8 mouse cellular contexts compared by ENCODE assay signal in genomic region chr5:77372778-77373177, GRCm38 (mm10). TPM values are rescaled to one million over a fixed set of nuclear protein-coding genes. Genes with fewer than 3 reads are reported as not detected.
DNase-seq lines count a peak whose midpoint lies in the region; ATAC-seq and TF ChIP-seq lines count a peak whose summit lies in the region.

No protein-coding gene starts in this region.

- no peak for TF ChIP-seq RAD21 in MEL (IDR thresholded peaks at IDR 0.05; ENCODE audit: low read depth, low read length)

- no peak for DNase-seq in MEL (ENCODE audit: low read depth, low spot score)
- DNase-seq in heart, postnatal 0 days (ENCODE audit: low spot score) = peak; percentile 41
- DNase-seq in left cerebral cortex, postnatal 14 days (ENCODE audit: low spot score in 2 of 2) = no peak
- no peak for DNase-seq in spleen, adult 12 weeks (ENCODE audit: low spot score)
- no peak for DNase-seq in layer of hippocampus, postnatal 14 days (ENCODE audit: low spot score in 2 of 2)

- no peak overlapping the region for H3K4me2 ChIP-seq in intestine, embryonic 15.5 days (replicated peaks)
- no peak overlapping the region for H3K4me2 ChIP-seq in intestine, postnatal 0 days (replicated peaks; ENCODE audit: low read depth)
- H3K4me2 ChIP-seq in heart, postnatal 0 days (ENCODE audit: low read depth, low read length) = no peak overlapping the region

- TF ChIP-seq EP300 in MEL (IDR thresholded peaks at IDR 0.05; ENCODE audit: low read depth in 1 of 2, low read length in 2 of 2) = no peak
- TF ChIP-seq EP300 in heart, postnatal 0 days (IDR thresholded peaks at IDR 0.05; ENCODE audit: low read depth) = no peak

- no peaks in the 10 kb centered on the region for H3K79me2 ChIP-seq in MEL (ENCODE audit: control insufficient read depth, insufficient read depth, low read length, poor library complexity)

- no peak for TF ChIP-seq CTCF in intestine, postnatal 0 days (IDR thresholded peaks at IDR 0.05; ENCODE audit: low read depth)
- no peak for TF ChIP-seq CTCF in MEL (IDR thresholded peaks at IDR 0.05 in 2 of 3, conservative IDR thresholded peaks at IDR 0.05 in 1 of 3; ENCODE audit: control insufficient read depth in 1 of 3, insufficient read depth in 1 of 3, low read depth in 2 of 3, low read length in 3 of 3, poor library complexity in 1 of 3, severe bottlenecking in 1 of 3)
- no peak for TF ChIP-seq CTCF in heart, postnatal 0 days (IDR thresholded peaks at IDR 0.05; ENCODE audit: low read depth)

- intact Hi-C loops in left cerebral cortex, postnatal 14 days (cut with DNase I) = no loop called here

- H3K36me3 ChIP-seq in intestine, embryonic 15.5 days = no peaks in the 10 kb centered on the region
- no peaks in the 10 kb centered on the region; the same call in 1 of the 2 replicates for H3K36me3 ChIP-seq in intestine, postnatal 0 days (ENCODE audit: control insufficient read depth, insufficient read depth)
- no peaks in the 10 kb centered on the region for H3K36me3 ChIP-seq in MEL (ENCODE audit: control insufficient read depth in 1 of 2, insufficient read depth in 2 of 2, low read length in 2 of 2)
- no peaks in the 10 kb centered on the region for H3K36me3 ChIP-seq in heart, postnatal 0 days (replicated peaks; ENCODE audit: control insufficient read depth, insufficient read depth, low read length)

- no peaks in the 10 kb centered on the region for H3K9me3 ChIP-seq in intestine, embryonic 15.5 days
- H3K9me3 ChIP-seq in intestine, postnatal 0 days (ENCODE audit: control insufficient read depth) = no peaks in the 10 kb centered on the region
- H3K9me3 ChIP-seq in MEL (replicated peaks; ENCODE audit: insufficient read depth, low read length) = no peaks in the 10 kb centered on the region
- H3K9me3 ChIP-seq in heart, postnatal 0 days (replicated peaks; ENCODE audit: control insufficient read depth, low read length) = no peaks in the 10 kb centered on the region

- no peak overlapping the region for H3K9ac ChIP-seq in intestine, embryonic 15.5 days
- H3K9ac ChIP-seq in intestine, postnatal 0 days (ENCODE audit: low read depth, low read length) = no peak overlapping the region
- H3K9ac ChIP-seq in MEL (ENCODE audit: control insufficient read depth, low read depth, low read length, poor library complexity, severe bottlenecking) = no peak overlapping the region
- H3K9ac ChIP-seq in heart, postnatal 0 days (replicated peaks; ENCODE audit: low read depth, low read length) = no peak overlapping the region

- peak; percentile 39 for ATAC-seq in intestine, embryonic 15.5 days
- no peak for ATAC-seq in intestine, postnatal 0 days
- ATAC-seq in heart, postnatal 0 days (ENCODE audit: insufficient read depth, low read depth) = peak; percentile 52
- ATAC-seq in neutrophil, adult 5-6 weeks (ENCODE audit: extremely low read depth, insufficient number of reproducible peaks, low FRiP score, poor library complexity, severe bottlenecking) = 0 out of 2 replicates have a peak, but pooled peaks have one; percentile 23

- no peak overlapping the region for H3K27ac ChIP-seq in intestine, embryonic 15.5 days
- H3K27ac ChIP-seq in intestine, postnatal 0 days (ENCODE audit: low read depth, low read length) = no peak overlapping the region; the same call in 1 of the 2 replicates
- no peak overlapping the region for H3K27ac ChIP-seq in MEL (ENCODE audit: control insufficient read depth, low read depth, low read length)
- peak overlapping the region; percentile 64 for H3K27ac ChIP-seq in heart, postnatal 0 days (ENCODE audit: low read depth)

- TF ChIP-seq POLR2A in MEL (IDR thresholded peaks at IDR 0.05; ENCODE audit: control insufficient read depth in 1 of 2, insufficient read depth in 1 of 2, low read depth in 1 of 2, low read length in 2 of 2, poor library complexity in 1 of 2) = no peak

- no peaks in the 10 kb centered on the region for H3K27me3 ChIP-seq in intestine, embryonic 15.5 days (replicated peaks)
- no peaks in the 10 kb centered on the region for H3K27me3 ChIP-seq in intestine, postnatal 0 days (replicated peaks; ENCODE audit: control insufficient read depth, insufficient read depth, low read length)
- H3K27me3 ChIP-seq in MEL (ENCODE audit: control insufficient read depth in 1 of 2, insufficient read depth in 2 of 2, low read length in 2 of 2) = no peaks in the 10 kb centered on the region; a peak in 1 of 4 replicates
- H3K27me3 ChIP-seq in heart, postnatal 0 days (ENCODE audit: control insufficient read depth, insufficient read depth, low read length) = no peaks in the 10 kb centered on the region

- 0 out of 2 replicates have a peak, but pooled peaks cover 4% of the 10 kb centered on the region for H3K4me1 ChIP-seq in intestine, embryonic 15.5 days (replicated peaks)
- H3K4me1 ChIP-seq in intestine, postnatal 0 days (replicated peaks; ENCODE audit: control insufficient read depth, insufficient read depth, low read length) = no peaks in the 10 kb centered on the region
- H3K4me1 ChIP-seq in MEL (ENCODE audit: control insufficient read depth in 1 of 2, insufficient read depth in 2 of 2, low read length in 2 of 2) = no peaks in the 10 kb centered on the region
- peaks cover 7% of the 10 kb centered on the region; the same call in 1 of the 2 replicates for H3K4me1 ChIP-seq in heart, postnatal 0 days (ENCODE audit: control insufficient read depth, insufficient read depth)

- 69% methylated on average over 6 of the region's 6 CpGs for WGBS in intestine, embryonic 15.5 days
- WGBS in intestine, postnatal 0 days = 70% methylated on average over 6 of the region's 6 CpGs
- WGBS in heart, postnatal 0 days = 56% methylated on average over 6 of the region's 6 CpGs

- H3K4me3 ChIP-seq in intestine, embryonic 15.5 days (replicated peaks) = no peak overlapping the region
- no peak overlapping the region for H3K4me3 ChIP-seq in intestine, postnatal 0 days (ENCODE audit: low read depth, low read length)
- H3K4me3 ChIP-seq in MEL (ENCODE audit: control insufficient read depth in 1 of 2, insufficient read depth in 1 of 2, low read depth in 2 of 2, low read length in 2 of 2) = no peak overlapping the region
- H3K4me3 ChIP-seq in heart, postnatal 0 days (ENCODE audit: low read depth, low read length) = no peak overlapping the region

TF ChIP-seq in MEL, 35 proteins besides CTCF, POLR2A, EP300 and RAD21:
- TF ChIP-seq ETS1 (IDR thresholded peaks at IDR 0.05; ENCODE audit: low read depth, low read length) (no peak), MYC (IDR thresholded peaks at IDR 0.05; ENCODE audit: low read depth, low read length) (no peak), USF1 (IDR thresholded peaks at IDR 0.05; ENCODE audit: low read depth, low read length) (peak; percentile 55)
TF ChIP-seq in MEL: peak in this region for 1.

RNA-seq across cellular contexts. Expression of gene Igfbp7, which starts 35.1 kb away (rescaled TPM):
- polyA plus RNA-seq in intestine, embryonic 15.5 days (2015; fragmentation: Nextera tagmentation; extraction: Ambion mirVana) = 87.4 and 92.5 TPM in 2 replicates
- 255 and 258 TPM in 2 replicates for polyA plus RNA-seq in intestine, postnatal 0 days (2015; fragmentation: Nextera tagmentation; extraction: Ambion mirVana)
- total RNA-seq in MEL (2012; rRNA removed) = not detected in 2 replicates
- polyA plus RNA-seq in MEL (2012; ENCODE audit: insufficient read depth in 1 of 2, insufficient read length in 2 of 2, low read depth in 1 of 2, low replicate concordance in 2 of 2, missing spikeins in 1 of 2) = under 1 TPM in 1 of 2 experiments, not detected in 1; 0.07 TPM
- total RNA-seq in heart, postnatal 0 days (2014; rRNA removed; ENCODE audit: low replicate concordance) = 106 and 151 TPM in 2 replicates
- 218 and 230 TPM in 2 replicates for polyA plus RNA-seq in heart, postnatal 0 days (2015; fragmentation: Nextera tagmentation; extraction: Ambion mirVana)
- total RNA-seq in neutrophil, adult 5-6 weeks (2017) = 0.47 TPM in 1 of 2 replicates, not detected in the other
- 10 to 100 TPM; 66.5 to 70.9 TPM for total RNA-seq in left cerebral cortex, postnatal 14 days (2021)
- 10 to 100 TPM; 49.6 to 64.6 TPM for total RNA-seq in layer of hippocampus, postnatal 14 days (2021)

Comparison
In these comparisons a context has a peak if more than half of its experiments do, and no peak if none do; other contexts are left out.
1. RNA of gene Igfbp7, which starts 35.1 kb away (total RNA-seq): 106 to 151 TPM in heart, postnatal 0 days, 66.5 to 70.9 TPM in left cerebral cortex, postnatal 14 days and 49.6 to 64.6 TPM in layer of hippocampus, postnatal 14 days; 0.47 TPM in neutrophil, adult 5-6 weeks and not detected in MEL; every median in the first group is over 10 times any median in the second.